In genomic region chr11:76570741-76571612, GRCm38 (mm10) we compare ENCODE assay signal across 8 mouse cellular contexts. TPM values are rescaled to one million over a fixed set of nuclear protein-coding genes. Genes with fewer than 3 reads are reported as not detected.
A peak's percentile ranks its signal among the peaks of the same experiment; 100 is the strongest.
DNase-seq lines count a peak whose midpoint lies in the region; ATAC-seq and TF ChIP-seq lines count a peak whose summit lies in the region.

No protein-coding gene starts in this region.

- peak overlapping the region; percentile 50 for H3K4me3 ChIP-seq in lung, embryonic 15.5 days
- peak overlapping the region; percentile 51 for H3K4me3 ChIP-seq in small intestine, adult 2 months (ENCODE audit: low read depth, low read length)

- H3K4me1 ChIP-seq in lung, embryonic 15.5 days = peaks cover 17% of the 10 kb centered on the region
- H3K4me1 ChIP-seq in small intestine, adult 2 months (ENCODE audit: control insufficient read depth, insufficient read depth, insufficient read length, low read length) = peaks cover 11% of the 10 kb centered on the region

- peak; percentile 64 for ATAC-seq in lung, embryonic 15.5 days (ENCODE audit: borderline replicate concordance, extremely low read depth, low FRiP score, low TSS enrichment)

- TF ChIP-seq POLR2A in small intestine, adult 2 months (IDR thresholded peaks at IDR 0.05; ENCODE audit: low read depth, low read length) = no peak

- peaks cover 28% of the 10 kb centered on the region for H3K27me3 ChIP-seq in lung, embryonic 15.5 days
- H3K27me3 ChIP-seq in small intestine, adult 2 months (ENCODE audit: control insufficient read depth, insufficient read depth, low read length) = peaks cover 11% of the 10 kb centered on the region

- no peaks in the 10 kb centered on the region for H3K36me3 ChIP-seq in lung, embryonic 15.5 days
- no peaks in the 10 kb centered on the region for H3K36me3 ChIP-seq in small intestine, adult 2 months (ENCODE audit: control insufficient read depth, insufficient read depth, low read length)

- under 1% methylated on average over 66 of the region's 66 CpGs for WGBS in lung, embryonic 15.5 days
- 4% methylated on average over 66 of the region's 66 CpGs for WGBS in small intestine, adult 2 months

- no peak for TF ChIP-seq CTCF in small intestine, adult 2 months (IDR thresholded peaks at IDR 0.05; ENCODE audit: extremely low read depth, insufficient read length, insufficient replicate concordance, low read depth, low read length)

- peak overlapping the region; percentile 48 for H3K9ac ChIP-seq in lung, embryonic 15.5 days

- DNase-seq in lung, postnatal 25 days (ENCODE audit: low spot score) = no peak
- peak; percentile 40 for DNase-seq in cerebellum, postnatal 25 days
- peak; percentile 69 to 74 for DNase-seq in frontal cortex, postnatal 36 days (ENCODE audit: low spot score in 2 of 2)
- DNase-seq in layer of hippocampus, adult 18-20 months (ENCODE audit: low spot score in 2 of 2) = peak; percentile 53 to 74
- DNase-seq in lung, postnatal 10 days = peak; percentile 7
- DNase-seq in spleen, postnatal 36 days (ENCODE audit: low spot score in 2 of 2) = no peak

- peak overlapping the region; percentile 97 for H3K4me2 ChIP-seq in lung, embryonic 15.5 days

- H3K9me3 ChIP-seq in lung, embryonic 15.5 days = no peaks in the 10 kb centered on the region

- H3K27ac ChIP-seq in lung, embryonic 15.5 days = no peak overlapping the region
- no peak overlapping the region for H3K27ac ChIP-seq in small intestine, adult 2 months (ENCODE audit: insufficient read depth, low read depth, low read length)

RNA-seq across cellular contexts. Expression of gene Abr, which starts 51.1 kb away (rescaled TPM):
- 25.9 and 28.3 TPM in 2 replicates for polyA plus RNA-seq in lung, embryonic 15.5 days (2015; fragmentation: Nextera tagmentation; extraction: Ambion mirVana)
- total RNA-seq in layer of hippocampus, adult 18-20 months (2021) = 100 to 1,000 TPM; 490 to 505 TPM
- polyA plus RNA-seq in small intestine, adult 2 months (2012; rRNA removed) = 74.2 and 161 TPM in 2 replicates

Comparison
In these comparisons a context has a peak if more than half of its experiments do, and no peak if none do; other contexts are left out.
1. DNase-seq: peak in cerebellum, postnatal 25 days (2 of 2), frontal cortex, postnatal 36 days (2 of 2), layer of hippocampus, adult 18-20 months (2 of 2) and lung, postnatal 10 days (single experiment); none in lung, postnatal 25 days (single experiment) and spleen, postnatal 36 days (0 of 2).